Mouse (Mus musculus) layer of hippocampus, postnatal 10 days (tissue): ENCODE measurements at regions not wholly inside any gene's neighbourhood (a gene's known extent, or its start where the extent isn't known, plus 50 kb on each side); places are given as distances from the start of the nearest gene placed in this dataset.
"Not testable (repeated sequence)": the region's sequence is repeated elsewhere in the genome, so short reads cannot be mapped to it uniquely, and the experiment has no call there.

Experiments
- DNase-seq, 2 experiments: peaks; one replicate each; pipeline ENCODE4 v3.0.0; 2021; ENCODE audit warnings: low spot score in 2 of 2

DNA sequence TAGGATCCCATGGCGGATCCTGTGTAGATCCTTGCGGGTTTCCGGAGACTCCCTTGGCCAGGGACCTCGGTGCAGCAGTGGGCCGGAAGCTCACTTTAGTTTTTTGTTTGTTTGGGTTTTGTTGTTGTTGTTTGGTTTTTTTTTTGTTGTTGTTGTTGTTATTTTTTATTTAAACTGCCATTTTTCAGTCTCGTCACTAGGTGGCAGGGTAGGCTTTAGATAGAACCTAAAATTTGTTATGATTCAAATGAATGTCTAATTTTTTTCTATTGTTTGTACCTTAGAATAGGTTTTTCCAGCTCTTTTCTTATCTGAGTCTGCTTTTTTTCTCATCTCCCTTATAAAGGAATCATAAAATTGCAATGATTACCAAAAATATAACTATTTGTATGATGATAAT, 834.4 kb upstream of the Tacstd2 start:
- no peak for DNase-seq

GRCm38 (mm10) chr6:68339846-68340245, 804.2 kb upstream of the Tacstd2 start:
- DNase-seq, result no peak

GRCm38 (mm10) chr6:68339205-68339604, 803.6 kb upstream of the Tacstd2 start:
- DNase-seq, result not testable (repeated sequence)

DNA sequence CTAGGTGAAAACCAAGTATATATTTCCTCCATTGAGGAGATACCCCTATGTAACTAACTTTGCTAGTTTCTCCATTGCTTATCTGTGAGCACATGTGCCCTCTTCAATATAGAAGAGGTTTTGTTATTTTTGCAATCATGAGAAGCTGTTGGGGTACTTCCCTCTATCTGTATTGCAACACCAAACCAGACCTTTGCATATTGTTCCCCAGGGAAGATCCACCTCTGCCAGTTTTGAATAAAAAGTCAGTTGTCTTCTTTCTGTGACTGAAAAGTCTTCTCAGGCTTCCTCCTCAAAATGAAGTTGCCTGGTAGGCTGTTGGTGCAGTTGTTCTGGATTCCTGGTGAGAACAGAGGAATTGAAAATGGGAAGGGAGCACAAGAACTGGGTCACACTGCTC, 775.8 kb upstream of the Tacstd2 start:
- DNase-seq, result no peak

GRCm38 (mm10) chr6:68302133-68302532, 766.5 kb upstream of the Tacstd2 start:
- DNase-seq, result no peak

DNA sequence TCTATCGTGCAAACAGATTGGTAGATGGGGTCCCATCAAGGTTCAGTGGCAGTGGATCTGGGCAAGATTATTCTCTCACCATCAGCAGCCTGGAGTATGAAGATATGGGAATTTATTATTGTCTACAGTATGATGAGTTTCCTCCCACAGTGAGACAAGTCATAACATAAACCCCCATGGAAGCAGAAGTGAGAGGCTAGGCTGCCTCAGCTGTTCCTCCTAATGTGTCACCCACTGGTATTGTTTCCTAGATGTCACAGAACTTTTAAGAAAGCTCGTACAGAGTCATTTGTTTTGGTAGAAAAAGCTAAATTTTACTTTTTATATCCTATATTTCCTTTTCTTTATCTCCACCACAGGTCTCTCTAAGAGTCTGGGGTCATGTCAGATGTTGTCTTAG, 721.1 kb upstream of the Tacstd2 start:
- no peak for DNase-seq

DNA sequence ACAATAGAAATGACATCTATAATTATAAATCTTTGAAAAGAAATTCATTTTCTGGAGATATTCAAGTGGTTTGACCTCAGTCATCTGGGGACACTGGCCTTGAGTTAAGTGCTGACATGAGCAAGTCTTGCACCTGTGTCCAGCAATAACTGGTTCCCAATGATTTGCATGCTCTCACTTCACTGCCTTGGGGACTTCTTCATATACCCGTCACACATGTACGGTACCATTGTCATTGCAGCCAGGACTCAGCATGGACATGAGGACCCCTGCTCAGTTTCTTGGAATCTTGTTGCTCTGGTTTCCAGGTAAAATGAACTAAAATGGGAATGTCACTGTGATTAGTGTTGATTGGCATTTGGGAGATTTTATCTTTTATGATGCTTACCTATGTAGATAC, 720.6 kb upstream of the Tacstd2 start:
- DNase-seq, result no peak

DNA sequence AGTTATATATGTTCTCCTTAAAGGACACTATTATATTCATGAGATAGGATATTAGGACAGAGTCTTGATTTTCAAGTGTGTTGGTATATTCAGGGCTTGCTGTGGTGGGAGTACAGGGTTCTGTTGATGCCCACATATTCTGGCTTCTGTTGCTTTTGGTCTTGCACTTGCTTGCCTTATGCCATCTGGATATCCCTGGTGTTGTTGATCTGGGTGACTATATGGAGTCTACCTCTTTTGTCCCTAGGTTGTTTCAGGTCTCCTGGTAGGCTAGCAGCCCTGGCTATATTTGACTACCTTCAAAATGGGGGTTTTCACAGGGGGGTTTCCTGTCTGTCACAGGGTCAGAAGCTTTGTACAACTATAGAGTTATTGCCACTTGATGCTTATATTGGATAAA, 717.1 kb upstream of the Tacstd2 start:
- no peak for DNase-seq

DNA sequence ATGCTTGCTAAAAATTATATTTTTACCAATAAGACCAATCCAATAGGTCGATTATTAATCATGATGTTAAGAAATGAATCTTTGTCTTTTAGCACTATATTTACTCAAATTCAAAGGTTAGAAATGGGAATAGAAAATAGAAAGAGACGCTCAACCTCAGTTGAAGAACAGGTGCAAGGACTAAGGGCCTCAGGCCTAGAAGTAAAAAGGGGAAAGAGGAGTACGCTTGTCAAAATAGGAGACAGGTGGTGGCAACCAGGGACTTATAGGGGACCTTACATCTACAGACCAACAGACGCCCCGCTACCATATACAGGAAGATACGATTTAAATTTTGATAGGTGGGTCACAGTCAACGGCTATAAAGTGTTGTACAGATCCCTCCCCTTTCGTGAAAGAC, 715.7 kb upstream of the Tacstd2 start:
- not testable (repeated sequence) for DNase-seq

DNA sequence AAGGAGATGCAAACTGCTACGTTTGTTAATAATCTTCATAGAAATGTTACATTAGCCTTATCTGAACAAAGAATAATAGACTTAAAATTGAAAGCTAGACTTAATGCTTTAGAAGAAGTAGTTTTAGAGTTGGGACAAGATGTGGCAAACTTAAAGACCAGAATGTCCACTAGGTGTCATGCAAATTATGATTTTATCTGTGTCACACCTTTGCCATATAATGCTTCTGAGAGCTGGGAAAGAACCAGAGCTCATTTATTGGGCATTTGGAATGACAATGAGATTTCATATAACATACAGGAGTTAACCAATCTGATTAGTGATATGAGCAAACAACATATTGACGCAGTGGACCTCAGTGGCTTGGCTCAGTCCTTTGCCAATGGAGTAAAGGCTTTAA, 714.8 kb upstream of the Tacstd2 start:
- DNase-seq, result not testable (repeated sequence)

DNA sequence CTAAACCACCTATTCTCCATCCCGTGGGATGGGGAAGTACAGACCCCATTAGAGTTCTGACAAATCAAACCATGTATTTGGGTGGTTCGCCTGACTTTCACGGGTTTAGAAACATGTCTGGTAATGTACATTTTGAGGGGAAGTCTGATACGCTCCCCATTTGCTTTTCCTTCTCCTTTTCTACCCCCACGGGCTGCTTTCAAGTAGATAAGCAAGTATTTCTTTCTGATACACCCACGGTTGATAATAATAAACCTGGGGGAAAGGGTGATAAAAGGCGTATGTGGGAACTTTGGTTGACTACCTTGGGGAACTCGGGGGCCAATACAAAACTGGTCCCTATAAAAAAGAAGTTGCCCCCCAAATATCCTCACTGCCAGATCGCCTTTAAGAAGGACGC, 713.7 kb upstream of the Tacstd2 start:
- not testable (repeated sequence) for DNase-seq

DNA sequence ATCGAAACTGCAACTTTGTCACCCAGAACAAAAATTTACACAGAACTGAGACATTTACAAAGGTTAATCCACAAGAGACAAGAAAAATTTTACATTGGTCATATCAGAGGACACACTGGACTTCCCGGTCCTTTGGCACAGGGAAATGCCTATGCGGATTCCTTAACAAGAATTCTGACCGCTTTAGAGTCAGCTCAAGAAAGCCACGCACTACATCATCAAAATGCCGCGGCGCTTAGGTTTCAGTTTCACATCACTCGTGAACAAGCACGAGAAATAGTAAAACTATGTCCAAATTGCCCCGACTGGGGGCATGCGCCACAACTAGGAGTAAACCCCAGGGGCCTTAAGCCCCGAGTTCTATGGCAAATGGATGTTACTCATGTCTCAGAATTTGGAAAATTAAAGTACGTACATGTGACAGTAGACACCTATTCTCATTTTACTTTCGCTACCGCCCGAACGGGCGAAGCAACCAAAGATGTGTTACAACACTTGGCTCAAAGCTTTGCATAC, 712.5 kb upstream of the Tacstd2 start:
- not testable (repeated sequence) for DNase-seq

DNA sequence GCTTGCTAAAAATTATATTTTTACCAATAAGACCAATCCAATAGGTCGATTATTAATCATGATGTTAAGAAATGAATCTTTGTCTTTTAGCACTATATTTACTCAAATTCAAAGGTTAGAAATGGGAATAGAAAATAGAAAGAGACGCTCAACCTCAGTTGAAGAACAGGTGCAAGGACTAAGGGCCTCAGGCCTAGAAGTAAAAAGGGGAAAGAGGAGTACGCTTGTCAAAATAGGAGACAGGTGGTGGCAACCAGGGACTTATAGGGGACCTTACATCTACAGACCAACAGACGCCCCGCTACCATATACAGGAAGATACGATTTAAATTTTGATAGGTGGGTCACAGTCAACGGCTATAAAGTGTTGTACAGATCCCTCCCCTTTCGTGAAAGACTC, 707.2 kb upstream of the Tacstd2 start:
- DNase-seq, result not testable (repeated sequence)

GRCm38 (mm10) chr6:68219685-68220084, 684.1 kb upstream of the Tacstd2 start:
- no peak for DNase-seq

GRCm38 (mm10) chr6:68201448-68201847, 665.9 kb upstream of the Tacstd2 start:
- DNase-seq, result peak in 1 of 2 experiments; percentile 11

GRCm38 (mm10) chr6:68198031-68198430, 662.4 kb upstream of the Tacstd2 start:
- no peak for DNase-seq

- no peak for DNase-seq
Observed at GRCm38 (mm10) chr6:68164792-68165191, 629.2 kb upstream of the Tacstd2 start.

DNA sequence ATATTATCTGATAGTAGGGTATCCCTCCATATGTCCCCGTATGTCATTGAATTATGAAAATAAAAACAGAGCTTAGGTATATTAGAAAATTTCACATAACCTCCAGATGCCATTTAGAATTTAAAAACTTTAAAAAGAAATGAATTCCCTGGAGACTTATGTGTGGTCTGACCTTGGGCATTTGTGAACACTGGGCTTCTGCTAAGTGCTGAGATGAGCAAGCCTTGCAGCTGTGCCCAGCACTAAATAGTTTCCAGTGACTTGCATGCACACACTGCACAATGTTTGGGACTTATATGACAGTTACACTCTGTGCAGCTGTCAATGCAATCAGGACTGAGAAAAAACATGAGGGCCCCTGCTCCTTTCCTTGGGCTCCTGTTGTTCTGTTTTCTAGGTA, 628.5 kb upstream of the Tacstd2 start:
- not testable (repeated sequence) for DNase-seq

DNA sequence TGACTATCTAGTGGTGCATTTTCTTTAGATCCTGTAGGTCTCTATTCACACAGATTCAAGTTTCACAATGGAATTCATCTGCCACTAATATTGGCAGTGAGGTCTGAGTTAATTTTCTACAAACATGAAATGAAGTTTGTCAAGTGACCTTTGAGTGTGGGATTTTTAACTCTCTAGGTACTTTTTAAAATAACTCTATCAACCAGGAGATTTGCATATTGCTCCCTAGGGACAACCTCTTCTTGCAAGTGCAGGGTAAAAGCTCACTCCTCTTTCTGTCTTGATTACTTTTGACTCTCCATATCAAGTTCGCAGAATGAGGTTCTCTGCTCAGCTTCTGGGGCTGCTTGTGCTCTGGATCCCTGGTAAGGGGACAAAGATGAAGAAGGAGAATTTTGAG, 616.0 kb upstream of the Tacstd2 start:
- no peak for DNase-seq

DNA sequence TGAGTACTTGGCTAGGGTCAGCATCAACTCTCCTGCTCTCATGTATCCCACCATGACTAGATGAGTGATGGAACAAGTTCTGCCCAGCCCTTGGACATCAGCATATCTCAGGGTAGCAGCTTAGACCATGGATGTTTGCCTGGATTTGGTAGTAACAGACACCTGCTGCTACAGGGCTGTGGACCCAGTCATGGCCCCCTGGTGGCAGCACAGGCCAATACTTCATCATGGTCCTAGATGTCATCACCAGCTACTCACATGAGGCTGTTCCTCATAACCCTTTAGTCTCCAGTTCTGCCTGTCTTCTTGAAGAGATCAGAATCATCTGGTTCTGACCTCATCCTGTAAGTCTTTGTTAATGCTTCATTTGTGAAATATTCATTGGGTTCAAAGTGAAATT, 566.9 kb upstream of the Tacstd2 start:
- DNase-seq, result no peak
